Mouse (Mus musculus): ENCODE measurements at regions not wholly inside any gene's neighbourhood (a gene's known extent, or its start where the extent isn't known, plus 50 kb on each side); places are given as distances from the start of the nearest gene placed in this dataset.
A peak's percentile ranks its signal among the peaks of the same experiment; 100 is the strongest.

GRCm38 (mm10) chr4:69197577-69197976 lies 243.4 kb upstream of the Brinp1 start:
- DNase-seq (ENCODE audit: inconsistent age in 2 of 2, low spot score in 1 of 2), result no peak

- no peak for DNase-seq (ENCODE audit: inconsistent age in 2 of 2, low spot score in 1 of 2)
Observed at GRCm38 (mm10) chr4:69196094-69196493, 241.9 kb upstream of the Brinp1 start.

GRCm38 (mm10) chr4:69195645-69196044 lies 241.4 kb upstream of the Brinp1 start:
- peak; percentile 44 to 84 for DNase-seq (ENCODE audit: inconsistent age in 2 of 2, low spot score in 1 of 2)
